Mouse (Mus musculus): ENCODE measurements around the gene Trappc6a. TPM values are rescaled to one million over a fixed set of nuclear protein-coding genes. Genes with fewer than 3 reads are reported as not detected.
A peak's percentile ranks its signal among the peaks of the same experiment; 100 is the strongest.

Gene Trappc6a
- total RNA-seq, 2 experiments from 2014 or later, result 17.2 to 20.7 TPM

DNA sequence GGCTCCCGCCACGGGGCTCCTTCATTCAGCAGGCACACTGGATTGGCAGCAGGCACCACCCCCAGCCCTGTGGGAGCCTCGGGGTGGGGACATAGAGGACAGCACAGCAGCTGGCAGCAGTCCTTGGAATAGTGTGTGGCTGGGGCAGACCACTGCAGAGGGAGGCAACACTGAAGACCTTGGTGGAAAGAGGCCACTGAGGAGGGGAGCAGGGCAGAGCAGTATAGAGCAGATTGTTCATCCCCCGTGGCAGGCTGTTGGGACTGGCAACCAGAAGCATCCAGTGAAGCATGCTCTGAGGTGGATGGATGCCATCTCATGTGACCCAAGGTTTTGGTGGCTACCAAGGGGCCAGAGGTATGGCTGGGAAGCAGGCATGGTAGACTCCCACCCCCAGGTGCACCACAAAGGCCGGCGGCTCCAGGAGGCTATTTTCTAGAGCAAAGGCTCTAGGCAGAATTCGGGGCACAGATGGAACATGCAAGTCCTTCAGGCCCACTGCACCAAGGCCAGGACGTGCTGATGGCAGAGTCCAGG, 34.0 kb downstream of the Trappc6a start:
- Histone ChIP-seq H3K4me3 (no peak overlapping the region), H3K27ac (peak overlapping the region; percentile 65)
- peak in 1 of 2 experiments; percentile 47 for DNase-seq (ENCODE audit: low spot score in 2 of 2)
- TF ChIP-seq CTCF (conservative IDR thresholded peaks at IDR 0.05), result no peak

DNA sequence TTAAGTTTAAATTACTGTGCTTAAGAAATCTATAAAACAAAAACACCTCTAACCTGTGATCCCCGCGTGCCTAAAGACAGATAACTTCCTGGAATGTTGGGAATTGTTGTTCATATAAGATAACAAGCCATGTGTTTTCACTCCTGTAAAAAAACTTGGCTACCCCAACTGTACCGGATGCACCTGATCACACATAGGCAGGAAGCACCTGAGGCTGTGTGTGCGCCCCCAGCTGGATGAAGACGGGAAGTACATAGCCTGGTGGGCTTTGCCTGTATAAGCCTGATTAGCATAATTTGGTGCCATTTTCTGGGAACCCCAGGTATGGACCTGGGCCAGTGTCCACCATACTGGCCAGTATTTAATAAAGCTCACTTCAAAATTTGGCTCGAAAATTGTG, 35.4 kb downstream of the Trappc6a start:
- no peak overlapping the region for H3K4me3 ChIP-seq
- peak; percentile 70 for TF ChIP-seq CTCF (conservative IDR thresholded peaks at IDR 0.05)
- DNase-seq (ENCODE audit: low spot score in 2 of 2), result no peak
- H3K27ac ChIP-seq, result no peak overlapping the region

DNA sequence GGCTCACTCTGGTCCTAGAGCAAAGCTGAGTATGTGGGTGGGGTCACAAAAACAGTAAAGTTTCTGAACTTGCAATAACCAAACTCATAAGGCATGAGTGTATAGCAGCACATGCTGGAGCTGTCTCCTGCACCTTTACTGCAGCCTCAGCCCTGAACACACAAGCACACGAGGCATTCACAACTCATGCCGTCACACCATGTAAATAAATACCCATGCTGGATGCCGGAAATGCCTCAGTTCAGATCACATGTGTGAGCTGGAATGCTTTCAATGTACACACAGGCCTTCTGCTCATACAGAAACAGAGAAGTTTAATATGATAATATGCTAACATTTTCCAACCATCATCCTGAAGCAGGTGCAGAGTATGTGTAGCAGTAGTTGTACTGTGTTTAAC, 37.8 kb downstream of the Trappc6a start:
- DNase-seq (ENCODE audit: low spot score in 2 of 2), result no peak
- H3K27ac ChIP-seq, result no peak overlapping the region
- no peak overlapping the region for H3K4me3 ChIP-seq
- no peak for TF ChIP-seq CTCF (conservative IDR thresholded peaks at IDR 0.05)

DNA sequence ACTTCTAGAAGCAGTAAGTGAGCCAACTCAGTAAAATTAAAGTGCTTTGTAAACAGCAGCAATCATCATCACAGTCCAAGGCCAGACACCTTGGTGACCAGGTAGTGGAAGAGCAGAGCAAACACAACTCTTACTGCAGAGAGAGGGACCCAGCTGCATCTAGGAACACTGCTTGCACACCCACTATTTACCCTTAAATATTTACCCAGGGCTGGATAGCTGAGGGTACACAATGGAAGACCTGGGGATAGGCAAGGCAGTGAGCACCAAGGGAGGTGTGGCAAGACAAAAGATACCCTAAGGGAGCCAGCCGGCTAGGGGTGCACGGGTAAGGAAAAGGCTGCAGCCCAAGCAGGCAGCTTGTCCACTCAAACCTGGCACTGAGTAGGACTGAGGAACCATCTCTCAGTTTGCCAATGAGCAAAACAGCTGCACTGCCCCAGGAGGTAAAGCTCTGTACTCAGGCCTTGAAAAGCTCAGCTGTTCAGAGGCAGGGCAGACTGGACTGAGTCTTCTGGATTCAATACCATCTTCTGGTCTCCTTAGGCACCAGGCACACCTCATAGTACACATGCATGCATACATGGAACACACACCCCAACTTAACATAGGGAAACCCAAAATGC, 39.3 kb downstream of the Trappc6a start:
- no peak overlapping the region for H3K27ac ChIP-seq
- no peak for TF ChIP-seq CTCF (conservative IDR thresholded peaks at IDR 0.05)
- DNase-seq (ENCODE audit: low spot score in 2 of 2), result no peak
- no peak overlapping the region for H3K4me3 ChIP-seq

DNA sequence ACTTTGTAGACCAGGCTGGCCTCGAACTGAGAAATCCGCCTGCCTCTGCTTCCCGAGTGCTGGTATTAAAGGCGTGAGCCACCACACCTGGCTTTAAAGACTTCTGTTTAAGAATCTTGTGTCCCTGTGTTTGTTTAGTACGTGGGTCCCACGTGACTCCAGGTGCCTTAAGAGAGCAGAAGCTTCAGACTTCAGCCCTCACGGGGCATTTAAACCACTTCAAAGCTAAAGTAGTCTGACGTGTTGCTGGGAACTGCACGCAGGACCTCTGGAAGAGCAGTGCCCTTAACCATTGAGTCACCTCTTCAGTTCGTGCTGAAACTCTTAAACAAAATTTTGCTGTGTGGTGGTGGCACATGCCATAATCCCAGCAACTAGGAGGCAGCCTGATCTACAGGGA, 41.2 kb downstream of the Trappc6a start:
- TF ChIP-seq CTCF (conservative IDR thresholded peaks at IDR 0.05), result no peak
- no peak for DNase-seq (ENCODE audit: low spot score in 2 of 2)
- Histone ChIP-seq H3K4me3 (no peak overlapping the region), H3K27ac (no peak overlapping the region)

DNA sequence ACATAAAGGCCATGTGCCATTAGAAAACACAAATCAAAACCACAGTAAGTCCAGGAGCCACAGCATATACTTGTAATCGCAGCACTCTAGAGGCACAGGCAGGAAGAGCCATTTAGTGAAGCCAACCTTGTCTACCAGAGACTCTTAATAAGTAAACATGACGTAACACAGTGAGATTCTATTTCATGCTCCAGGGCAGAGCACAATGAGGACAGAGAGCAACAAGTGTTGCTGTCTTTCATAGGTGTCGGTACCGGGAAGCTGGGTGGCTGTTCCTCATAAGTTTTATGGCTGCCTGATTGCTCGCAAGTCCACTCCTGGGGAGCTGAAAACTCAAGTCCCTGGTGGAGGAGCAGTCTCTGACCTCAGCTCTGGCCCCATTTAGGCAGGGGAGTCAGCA, 43.4 kb downstream of the Trappc6a start:
- Histone ChIP-seq H3K4me3 (no peak overlapping the region), H3K27ac (no peak overlapping the region)
- TF ChIP-seq CTCF (conservative IDR thresholded peaks at IDR 0.05), result no peak
- no peak for DNase-seq (ENCODE audit: low spot score in 2 of 2)

DNA sequence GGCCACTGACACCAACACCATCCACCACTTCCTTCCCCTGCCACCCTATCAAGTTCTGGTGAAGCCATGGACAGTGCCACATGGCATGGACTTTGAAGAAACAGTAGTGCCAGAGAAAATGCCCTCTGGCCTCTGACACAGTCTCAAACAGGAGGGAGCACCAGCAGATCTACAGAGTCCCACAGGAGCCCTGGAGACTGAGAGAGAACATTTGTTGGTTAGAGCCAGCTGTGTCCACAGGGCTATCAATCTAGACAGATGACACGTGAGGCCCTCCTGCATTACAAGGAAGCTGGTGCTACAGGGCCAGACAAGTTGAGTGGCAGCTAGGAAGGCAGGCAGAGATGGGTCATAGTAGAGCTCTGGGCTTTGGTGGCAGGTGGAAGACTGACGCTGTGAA, 44.2 kb downstream of the Trappc6a start:
- Histone ChIP-seq H3K4me3 (no peak overlapping the region), H3K27ac (no peak overlapping the region)
- TF ChIP-seq CTCF (conservative IDR thresholded peaks at IDR 0.05), result no peak
- DNase-seq (ENCODE audit: low spot score in 2 of 2), result no peak

DNA sequence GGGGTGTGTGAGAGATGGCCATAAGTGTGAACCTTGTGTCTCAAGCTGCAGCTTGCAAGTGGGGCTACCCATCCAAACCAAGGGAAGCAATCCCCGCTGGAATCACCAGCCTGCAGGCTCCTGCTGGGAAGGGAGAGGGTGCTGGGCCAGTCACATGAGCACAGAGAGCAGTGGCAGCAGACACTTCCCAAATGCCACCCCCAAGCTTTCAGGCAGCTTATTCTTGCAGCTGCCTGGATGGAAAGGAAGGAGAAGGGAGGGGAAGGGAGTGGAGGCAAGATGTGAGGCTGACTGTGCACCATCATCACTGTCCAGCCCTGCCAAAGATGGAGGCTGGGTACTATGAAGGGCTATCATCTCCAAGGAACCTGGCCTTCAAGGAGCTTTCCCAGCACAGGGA, 46.0 kb downstream of the Trappc6a start:
- no peak for TF ChIP-seq CTCF (conservative IDR thresholded peaks at IDR 0.05)
- DNase-seq (ENCODE audit: low spot score in 2 of 2), result peak; percentile 40 to 66
- Histone ChIP-seq H3K27ac (peak overlapping the region; percentile 84), H3K4me3 (no peak overlapping the region)

DNA sequence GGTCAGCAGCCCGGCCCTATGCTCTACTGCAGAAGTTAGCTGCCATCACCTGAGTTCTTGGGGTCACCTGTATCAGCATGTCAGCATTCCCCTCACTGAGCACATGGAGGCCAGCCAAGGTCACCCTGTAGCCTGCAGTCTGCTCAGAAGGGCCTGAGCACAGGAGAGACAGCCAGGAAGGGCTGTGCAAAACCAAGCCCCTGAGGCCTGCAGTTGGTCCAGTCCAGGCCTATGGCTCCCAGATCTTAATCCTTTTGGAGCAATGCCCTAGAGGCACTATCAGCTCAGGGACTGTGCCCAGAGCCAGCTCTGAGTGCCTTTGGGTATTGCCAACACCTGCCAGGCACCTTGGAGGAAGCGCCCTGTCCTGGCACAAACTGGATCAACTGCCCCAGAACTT, 48.9 kb downstream of the Trappc6a start:
- no peak for TF ChIP-seq CTCF (conservative IDR thresholded peaks at IDR 0.05)
- Histone ChIP-seq H3K27ac (peak overlapping the region; percentile 8; the same call in 1 of the 2 replicates), H3K4me3 (no peak overlapping the region)
- DNase-seq (ENCODE audit: low spot score in 2 of 2), result no peak

DNA sequence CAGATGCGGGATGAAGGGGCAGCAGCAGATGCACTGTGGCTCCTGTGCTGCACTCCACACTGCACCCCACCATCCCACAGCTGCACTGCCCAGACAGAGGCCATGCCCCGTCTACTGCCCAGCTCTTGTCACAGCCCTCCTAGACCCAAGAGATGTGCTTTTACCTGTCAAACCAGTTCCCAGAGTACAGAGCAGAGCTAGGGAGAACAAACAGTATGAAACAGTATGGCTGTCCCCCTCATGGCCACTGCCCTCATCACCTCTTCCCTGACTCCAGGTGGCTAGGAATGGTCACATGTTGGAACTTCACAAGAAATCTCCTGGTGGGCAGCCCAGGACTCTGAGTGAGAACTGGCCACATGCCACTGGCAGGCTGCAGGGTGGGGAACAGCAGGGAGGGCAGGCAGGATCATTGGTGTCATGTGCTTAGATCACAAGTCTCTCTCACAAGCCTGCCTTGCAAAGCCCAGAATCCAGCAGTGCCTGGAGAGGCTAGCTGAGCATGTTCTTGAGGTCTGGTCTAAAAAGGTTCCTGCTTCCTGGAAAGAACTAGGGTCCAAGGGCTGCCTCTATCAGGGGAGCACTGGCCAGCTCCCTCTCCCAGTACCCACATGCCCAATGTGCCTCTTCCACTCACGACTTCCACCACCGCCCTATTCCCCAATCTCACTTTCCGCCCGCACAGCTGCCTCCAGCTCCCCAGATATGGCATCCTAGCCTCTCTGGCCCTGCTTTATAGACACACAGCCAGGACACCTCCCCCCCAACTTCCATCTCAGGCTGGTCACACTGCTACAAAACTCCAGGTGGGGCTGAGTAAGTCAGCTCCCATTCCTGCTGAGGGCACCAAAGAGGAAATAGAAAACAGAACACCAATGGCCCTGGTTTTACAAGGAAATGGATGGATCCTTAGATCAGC, 50.0 kb downstream of the Trappc6a start:
- Histone ChIP-seq H3K4me3 (0 out of 2 replicates have a peak overlapping the region, but pooled peaks have one; percentile 15), H3K27ac (peak overlapping the region; percentile 32; the same call in 1 of the 2 replicates)
- DNase-seq (ENCODE audit: low spot score in 2 of 2), result no peak
- TF ChIP-seq CTCF (conservative IDR thresholded peaks at IDR 0.05), result no peak

DNA sequence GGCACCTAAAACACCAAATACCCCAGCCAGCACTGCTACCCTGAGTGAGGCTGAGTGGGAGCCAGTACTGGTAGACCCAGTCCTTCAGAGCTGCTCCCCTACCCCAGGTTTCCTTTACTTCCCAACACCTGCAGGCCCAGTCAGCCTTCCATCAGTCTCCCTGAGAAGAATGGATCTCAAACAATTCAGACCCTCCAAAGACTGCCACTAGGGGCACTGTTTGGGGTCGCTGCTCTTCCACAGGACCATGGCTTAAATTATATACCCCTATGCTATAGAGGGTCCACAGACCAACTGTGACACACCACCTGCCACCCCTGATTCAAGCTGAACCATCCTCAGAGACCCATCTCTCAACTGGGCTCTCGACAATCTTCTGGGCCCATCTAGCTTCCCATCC, 50.8 kb downstream of the Trappc6a start:
- Histone ChIP-seq H3K4me3 (0 out of 2 replicates have a peak overlapping the region, but pooled peaks have one; percentile 15), H3K27ac (peak overlapping the region; percentile 25; the same call in 1 of the 2 replicates)
- peak; percentile 73 for TF ChIP-seq CTCF (conservative IDR thresholded peaks at IDR 0.05)
- DNase-seq (ENCODE audit: low spot score in 2 of 2), result no peak

DNA sequence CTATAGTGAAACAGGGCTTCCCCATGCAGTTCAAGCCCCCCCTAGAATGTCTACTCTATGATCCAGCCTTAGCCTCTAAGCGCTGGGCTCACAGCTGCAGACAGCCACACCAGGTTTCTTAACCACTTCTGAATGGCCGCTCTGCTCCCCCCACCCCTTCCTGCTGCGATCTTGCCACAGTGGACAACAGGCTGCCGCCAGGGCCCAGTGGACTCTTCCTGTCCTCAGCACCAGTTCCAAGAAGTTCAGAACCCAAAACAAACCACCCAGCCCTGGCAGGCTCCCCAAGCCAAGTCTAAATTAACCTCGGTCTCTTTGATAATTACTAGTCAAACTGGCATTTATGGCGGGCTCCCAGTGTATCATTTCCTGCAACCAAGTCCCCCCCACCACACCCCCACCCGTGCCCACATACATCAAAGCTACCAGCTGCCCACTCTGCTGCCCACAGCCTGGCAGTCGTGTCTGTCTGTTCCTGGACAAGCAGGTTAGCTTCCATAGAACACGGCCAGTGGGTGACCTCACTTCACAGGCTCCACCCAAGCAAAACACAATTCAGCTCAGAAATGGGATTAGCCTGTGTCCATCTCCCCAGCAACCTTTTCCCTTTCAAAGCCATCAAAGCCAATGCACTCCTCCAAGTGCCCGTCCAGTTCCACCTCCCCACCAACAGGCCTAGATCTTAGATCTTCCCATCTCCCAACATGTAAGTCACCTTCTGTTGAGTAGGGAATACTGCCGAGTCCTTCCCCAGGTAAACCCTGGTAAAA, 52.5 kb downstream of the Trappc6a start:
- DNase-seq (ENCODE audit: low spot score in 2 of 2), result no peak

DNA sequence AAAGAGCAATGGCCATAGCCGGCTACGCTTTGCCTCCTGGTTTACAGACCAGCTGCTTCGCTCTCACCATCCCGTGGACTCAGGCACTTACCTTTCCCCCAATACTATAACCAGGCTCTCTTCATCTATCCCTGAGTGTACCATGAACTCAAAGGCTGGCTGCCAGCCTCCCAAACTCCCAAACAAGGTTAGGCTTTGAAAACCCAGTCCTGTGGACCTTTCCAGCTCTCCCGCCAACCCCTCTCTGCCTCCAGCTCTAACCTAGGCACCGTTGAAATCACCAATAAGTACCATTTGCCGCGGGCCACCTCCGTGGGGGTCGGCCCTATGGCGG, 53.2 kb downstream of the Trappc6a start:
- Histone ChIP-seq H3K4me3 (peak overlapping the region; percentile 99), H3K27ac (peak overlapping the region; percentile 97)
- DNase-seq (ENCODE audit: low spot score in 2 of 2), result no peak
- TF ChIP-seq CTCF (conservative IDR thresholded peaks at IDR 0.05), result no peak

More for the DNA sequence above, 52.5 kb downstream of the Trappc6a start:
- peak overlapping the region; percentile 97 for H3K27ac ChIP-seq
- TF ChIP-seq CTCF (conservative IDR thresholded peaks at IDR 0.05), result no peak
- H3K4me3 ChIP-seq, result peak overlapping the region; percentile 99
